Mouse (Mus musculus): ENCODE data around the gene Apopt1.

Gene Apopt1

GRCm38 (mm10) chr12:111680661-111681060, 32.4 kb upstream of the Apopt1 start:
- DNase-seq (ENCODE audit: low spot score in 2 of 2): no peak

- no peak for DNase-seq (ENCODE audit: low spot score in 2 of 2)
These were observed 31.8 kb upstream of the Apopt1 start for GRCm38 (mm10) chr12:111681305-111681704.

GRCm38 (mm10) chr12:111682003-111682402, 31.1 kb upstream of the Apopt1 start:
- no peak for DNase-seq (ENCODE audit: low spot score in 2 of 2)

GRCm38 (mm10) chr12:111682806-111683205, 30.3 kb upstream of the Apopt1 start:
- no peak for DNase-seq (ENCODE audit: low spot score in 2 of 2)

- DNase-seq (ENCODE audit: low spot score in 2 of 2): no peak
These were observed 26.7 kb upstream of the Apopt1 start for GRCm38 (mm10) chr12:111686390-111686789.

- peak; percentile 84 to 86 for DNase-seq (ENCODE audit: low spot score in 2 of 2)
These were observed 25.6 kb upstream of the Apopt1 start for GRCm38 (mm10) chr12:111687350-111688068.

GRCm38 (mm10) chr12:111688069-111688428, 25.0 kb upstream of the Apopt1 start:
- no peak for DNase-seq (ENCODE audit: low spot score in 2 of 2)

- no peak for DNase-seq (ENCODE audit: low spot score in 2 of 2)
These were observed 23.6 kb upstream of the Apopt1 start for GRCm38 (mm10) chr12:111689426-111689825.

GRCm38 (mm10) chr12:111691346-111691872, 21.7 kb upstream of the Apopt1 start:
- peak; percentile 73 to 87 for DNase-seq (ENCODE audit: low spot score in 2 of 2)

GRCm38 (mm10) chr12:111692899-111693298, 20.2 kb upstream of the Apopt1 start:
- DNase-seq (ENCODE audit: low spot score in 2 of 2): no peak

- peak; percentile 90 to 92 for DNase-seq (ENCODE audit: low spot score in 2 of 2)
These were observed 19.5 kb upstream of the Apopt1 start for GRCm38 (mm10) chr12:111693341-111694270.

GRCm38 (mm10) chr12:111694271-111694781, 18.7 kb upstream of the Apopt1 start:
- DNase-seq (ENCODE audit: low spot score in 2 of 2): no peak

GRCm38 (mm10) chr12:111694880-111695804, 17.9 kb upstream of the Apopt1 start:
- DNase-seq (ENCODE audit: low spot score in 2 of 2): peak; percentile 84 to 86

- peak; percentile 76 to 85 for DNase-seq (ENCODE audit: low spot score in 2 of 2)
These were observed 16.8 kb upstream of the Apopt1 start for GRCm38 (mm10) chr12:111696239-111696638.

- no peak for DNase-seq (ENCODE audit: low spot score in 2 of 2)
These were observed 15.4 kb upstream of the Apopt1 start for GRCm38 (mm10) chr12:111697708-111698107.

- no peak for DNase-seq (ENCODE audit: low spot score in 2 of 2)
These were observed 14.6 kb upstream of the Apopt1 start for GRCm38 (mm10) chr12:111698346-111698913.

GRCm38 (mm10) chr12:111699542-111699941, 13.5 kb upstream of the Apopt1 start:
- DNase-seq (ENCODE audit: low spot score in 2 of 2): peak in 1 of 2 experiments; percentile 81

GRCm38 (mm10) chr12:111700920-111701458, 12.1 kb upstream of the Apopt1 start:
- no peak for DNase-seq (ENCODE audit: low spot score in 2 of 2)

- DNase-seq (ENCODE audit: low spot score in 2 of 2): no peak
These were observed 9.8 kb upstream of the Apopt1 start for GRCm38 (mm10) chr12:111703301-111703700.

- DNase-seq (ENCODE audit: low spot score in 2 of 2): no peak
These were observed 8.5 kb upstream of the Apopt1 start for GRCm38 (mm10) chr12:111704609-111705008.
